Mouse (Mus musculus) midbrain, embryonic 14.5 days (tissue): ENCODE measurements around the gene Olfr344. TPM values are rescaled to one million over a fixed set of nuclear protein-coding genes. Genes with fewer than 3 reads are reported as not detected.

Experiments used
- ATAC-seq: fragments of 200-750 bp; cut with Nextera tagmentation; 2 replicates; pipeline ENCODE4 v1.8.0; 2017; ENCODE audit warnings: moderate number of reproducible peaks, moderate library complexity; ENCODE audit not compliant: low FRiP score, low TSS enrichment
- DNase-seq: peaks from one replicate; pipeline ENCODE4 v3.0.0-alpha.2; 2015
- H3K27ac ChIP-seq: fragments of 300-500 bp; sonication (generic); replicated peaks from 2 replicates; pipeline ENCODE4 v1.5.1; 2014; ENCODE audit warnings: mild to moderate bottlenecking, low read depth, low read length, moderate library complexity
- H3K27me3 ChIP-seq: fragments of 300-500 bp; sonication (generic); 2 replicates; pipeline ENCODE4 v1.6.1; 2014; ENCODE audit warnings: low read length, control low read depth, mixed read lengths; ENCODE audit not compliant: control insufficient read depth, insufficient read depth
- H3K36me3 ChIP-seq: fragments of 300-500 bp; sonication (generic); 2 replicates; pipeline ENCODE4 v1.6.1; 2014; ENCODE audit warnings: low read length, control low read depth; ENCODE audit not compliant: control insufficient read depth, insufficient read depth
- H3K4me1 ChIP-seq: fragments of 300-500 bp; sonication (generic); 2 replicates; pipeline ENCODE4 v1.6.1; 2014; ENCODE audit warnings: mild to moderate bottlenecking, antibody characterized with exemption, low read length, control low read depth; ENCODE audit not compliant: control insufficient read depth, insufficient read depth
- H3K4me2 ChIP-seq: fragments of 300-500 bp; sonication (generic); 2 replicates; pipeline ENCODE4 v1.6.1; 2014; ENCODE audit warnings: mild to moderate bottlenecking, low read length, moderate library complexity
- H3K4me3 ChIP-seq: fragments of 300-500 bp; sonication (generic); replicated peaks from 2 replicates; pipeline ENCODE4 v1.5.1; 2014; ENCODE audit warnings: low read depth, low read length
- H3K9ac ChIP-seq: fragments of 300-500 bp; sonication (generic); replicated peaks from 2 replicates; pipeline ENCODE4 v1.6.1; 2014; ENCODE audit warnings: mild to moderate bottlenecking, low read length, moderate library complexity
- H3K9me3 ChIP-seq: fragments of 300-500 bp; sonication (generic); 2 replicates; pipeline ENCODE4 v1.6.1; 2016; ENCODE audit warnings: low read length, control low read depth, mixed read lengths; ENCODE audit not compliant: control insufficient read depth
- WGBS: fragments of 180-500 bp; shearing (Covaris S2); extraction: QIAGEN DNeasy Blood & Tissue Kit; methylation state at CpG from one replicate; pipeline ENCODE4 v1.1.7; 2014; 5-methylcytosine and 5-hydroxymethylcytosine counted together
- polyA plus RNA-seq: library from polyadenylated mRNA; unstranded; fragments of >200 nt; fragmentation: Nextera tagmentation; extraction: Ambion mirVana; gene quantifications from 2 replicates; pipeline ENCODE4 v1.2.1, GENCODE M21; 2014

Olfr344 gene
- not detected in 2 replicates for polyA plus RNA-seq

GRCm38 (mm10) chr2:36566362-36566761 lies at the start of gene Olfr344:
Gene Olfr344 (plus strand): TSS chr2:36566662.
- no peak for ATAC-seq
- Histone ChIP-seq H3K27ac (no peak within 1 kb of the TSS), H3K4me3 (no peak within 1 kb of the TSS), H3K36me3 (no peaks in the 10 kb centered on the region), H3K4me2 (no peak within 1 kb of the TSS), H3K27me3 (no peaks in the 10 kb centered on the region), H3K9me3 (peaks cover 24% of the 10 kb centered on the region), H3K9ac (no peak within 1 kb of the TSS), H3K4me1 (no peaks in the 10 kb centered on the region)
- DNase-seq: no peak
- 77% methylated on average over 1 of the region's 1 CpGs for WGBS

- DNase-seq (no peak), ATAC-seq (no peak)
- Histone ChIP-seq H3K4me2 (no peak within 1 kb of the TSS), H3K9ac (no peak within 1 kb of the TSS), H3K36me3 (no peaks in the 10 kb centered on the region), H3K4me1 (no peaks in the 10 kb centered on the region), H3K4me3 (no peak within 1 kb of the TSS), H3K27me3 (no peaks in the 10 kb centered on the region), H3K27ac (no peak within 1 kb of the TSS), H3K9me3 (peaks cover 23% of the 10 kb centered on the region)
- 64% methylated on average over 3 of the region's 3 CpGs for WGBS
Observed at GRCm38 (mm10) chr2:36524698-36525097, 41.8 kb upstream of the Olfr344 start, which contains the start of gene Olfr342. Gene Olfr342 (plus strand): TSS chr2:36524998.

- H3K27me3 ChIP-seq: no peaks in the 10 kb centered on the region
- DNase-seq (no peak), ATAC-seq (no peak)
- H3K9ac ChIP-seq: no peak overlapping the region
- no peaks in the 10 kb centered on the region for H3K4me1 ChIP-seq
- no peak overlapping the region for H3K27ac ChIP-seq
- peaks cover 24% of the 10 kb centered on the region for H3K9me3 ChIP-seq
- no peaks in the 10 kb centered on the region for H3K36me3 ChIP-seq
- no peak overlapping the region for H3K4me3 ChIP-seq
- no peak overlapping the region for H3K4me2 ChIP-seq
Observed at GRCm38 (mm10) chr2:36565156-36565555, 1.3 kb upstream of the Olfr344 start.

- Histone ChIP-seq H3K9me3 (peaks cover 24% of the 10 kb centered on the region), H3K27me3 (no peaks in the 10 kb centered on the region), H3K36me3 (no peaks in the 10 kb centered on the region), H3K9ac (no peak overlapping the region), H3K4me1 (no peaks in the 10 kb centered on the region), H3K27ac (no peak overlapping the region), H3K4me3 (no peak overlapping the region), H3K4me2 (no peak overlapping the region)
- DNase-seq (no peak), ATAC-seq (no peak)
Observed at GRCm38 (mm10) chr2:36567022-36567421, 560 bp downstream of the Olfr344 start.

DNA sequence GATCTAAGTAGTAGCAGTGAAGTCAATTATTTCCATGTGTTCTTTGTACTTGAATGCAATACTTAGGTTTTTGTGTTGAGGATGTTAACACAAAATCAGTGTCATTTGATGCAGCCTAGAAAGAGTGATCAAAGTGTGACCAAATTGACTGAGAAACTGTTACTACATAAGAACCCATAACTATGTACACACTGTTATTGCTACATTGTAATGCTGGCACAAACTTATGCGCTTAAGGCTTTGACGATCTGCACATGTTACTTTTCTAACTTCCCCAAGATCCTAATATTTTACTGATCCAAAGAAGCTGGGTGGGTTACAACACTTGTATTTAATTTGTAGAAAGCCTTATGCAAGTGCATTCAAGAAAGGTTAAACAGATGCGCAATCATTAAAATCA lies 1.4 kb downstream of the Olfr344 start:
- Histone ChIP-seq H3K4me2 (no peak overlapping the region), H3K9me3 (peaks cover 24% of the 10 kb centered on the region), H3K27me3 (no peaks in the 10 kb centered on the region), H3K36me3 (no peaks in the 10 kb centered on the region), H3K4me1 (no peaks in the 10 kb centered on the region), H3K4me3 (no peak overlapping the region), H3K27ac (no peak overlapping the region), H3K9ac (no peak overlapping the region)
- WGBS: 97% methylated on average over 3 of the region's 3 CpGs
- DNase-seq: no peak
- no peak for ATAC-seq

Other genes with a start within 250 kb of the Olfr344 start
- gene Olfr338, start 193.1 kb upstream of the Olfr344 start, polyA plus RNA-seq: not detected in 2 replicates
- not detected in 2 replicates for gene Olfr339, start 147.7 kb upstream of the Olfr344 start, polyA plus RNA-seq
- not detected in 2 replicates for gene Olfr340, start 114.1 kb upstream of the Olfr344 start, polyA plus RNA-seq
- not detected in 2 replicates for gene Olfr341, start 84.2 kb upstream of the Olfr344 start, polyA plus RNA-seq
- not detected in 2 replicates for gene Olfr342, start 41.7 kb upstream of the Olfr344 start, polyA plus RNA-seq
- not detected in 2 replicates for gene Olfr345, start 73.4 kb downstream of the Olfr344 start, polyA plus RNA-seq
- not detected in 2 replicates for gene Olfr346, start 119.1 kb downstream of the Olfr344 start, polyA plus RNA-seq
- not detected in 2 replicates for gene Olfr347, start 165.2 kb downstream of the Olfr344 start, polyA plus RNA-seq
- not detected in 2 replicates for gene Olfr348, start 217.6 kb downstream of the Olfr344 start, polyA plus RNA-seq
- not detected in 2 replicates for gene Olfr50, start 223.9 kb downstream of the Olfr344 start, polyA plus RNA-seq